Mouse (Mus musculus) testis, adult 2 months (tissue): ENCODE measurements around the gene Lrmda.

Source experiments
- CTCF ChIP-seq: fragments of 200-500 bp; IDR thresholded peaks from 2 replicates; pipeline ENCODE4 v1.5.1; 2012; ENCODE audit warnings: low read depth, mild to moderate bottlenecking, inconsistent platforms, low read length, moderate library complexity; ENCODE audit not compliant: control insufficient read depth, insufficient read depth, insufficient replicate concordance
- POLR2A ChIP-seq: fragments of 200-500 bp; IDR thresholded peaks from 2 replicates; pipeline ENCODE4 v1.6.1; 2012; ENCODE audit warnings: low read depth, mild to moderate bottlenecking, inconsistent platforms, low read length, moderate library complexity; ENCODE audit not compliant: control insufficient read depth

DNA sequence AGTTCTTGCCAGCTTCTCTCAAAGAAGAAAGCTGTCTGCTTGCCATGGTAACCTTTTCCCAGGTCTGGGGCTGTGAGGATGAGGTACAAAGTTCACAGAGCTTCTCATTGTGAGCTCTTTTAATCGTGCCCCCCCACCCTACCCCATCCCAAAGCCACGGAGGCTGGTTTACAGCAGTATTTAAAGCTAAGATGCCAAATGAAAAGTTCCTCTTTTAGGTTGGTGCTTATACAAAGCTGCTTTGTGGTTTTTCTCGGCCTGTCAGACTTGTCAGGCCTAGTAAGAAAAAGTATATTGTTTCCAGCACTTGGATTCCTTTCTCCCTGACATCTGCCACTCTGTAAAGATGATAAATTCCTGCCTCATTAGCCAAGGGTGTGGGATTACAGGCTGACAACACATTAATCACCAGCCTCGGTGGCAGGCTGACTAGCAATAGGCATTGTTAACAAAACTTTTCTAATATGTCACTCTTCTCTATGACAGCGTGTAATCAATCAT, 629.9 kb downstream of the Lrmda start:
- TF ChIP-seq POLR2A: no peak
- TF ChIP-seq CTCF: no peak
